Mouse (Mus musculus) limb, embryonic 15.5 days (tissue): Measurements from ENCODE around the gene Fsd1l. TPM values are rescaled to one million over a fixed set of nuclear protein-coding genes. Genes with fewer than 3 reads are reported as not detected.

ENCODE experiments used
- polyA plus RNA-seq: library from polyadenylated mRNA; unstranded; fragments of >200 nt; fragmentation: Nextera tagmentation; extraction: Ambion mirVana; gene quantifications from 2 replicates; pipeline ENCODE4 v1.2.1, GENCODE M21; 2015

Gene Fsd1l
- polyA plus RNA-seq, 1 experiment from 2014 or later = 13.1 TPM

Other genes with a start within 250 kb of the Fsd1l start
- 27.0 and 36.9 TPM in 2 replicates for gene Slc44a1, start 191.1 kb upstream of the Fsd1l start, polyA plus RNA-seq
- gene Fktn, start 82.5 kb downstream of the Fsd1l start, polyA plus RNA-seq = 13.2 and 14.2 TPM in 2 replicates
- 0.20 and 0.22 TPM in 2 replicates for gene Tal2, start 148.2 kb downstream of the Fsd1l start, polyA plus RNA-seq
- gene Tmem38b, start 194.6 kb downstream of the Fsd1l start, polyA plus RNA-seq = 9.8 and 15.6 TPM in 2 replicates